Mouse (Mus musculus) forebrain, embryonic 11.5 days (tissue): ENCODE data around the gene Tnfrsf25. TPM values are rescaled to one million over a fixed set of nuclear protein-coding genes. Genes with fewer than 3 reads are reported as not detected.

Experiments
- ATAC-seq: fragments of 200-750 bp; cut with Nextera tagmentation; replicated peaks from 2 replicates; pipeline ENCODE4 v1.8.0; 2017; ENCODE audit warnings: moderate TSS enrichment; ENCODE audit not compliant: low FRiP score
- DNase-seq: peaks from one replicate; pipeline ENCODE4 v3.0.0-alpha.2; 2017; ENCODE audit warnings: low spot score
- H3K27ac ChIP-seq: fragments of 300-500 bp; sonication (generic); 2 replicates; pipeline ENCODE4 v1.5.1; 2014; ENCODE audit warnings: low read depth, low read length
- H3K27me3 ChIP-seq: fragments of 300-500 bp; sonication (generic); 2 replicates; pipeline ENCODE4 v1.6.1; 2014; ENCODE audit warnings: mild to moderate bottlenecking, low read length, mixed read lengths; ENCODE audit not compliant: control insufficient read depth, insufficient read depth
- H3K36me3 ChIP-seq: fragments of 300-500 bp; sonication (generic); 2 replicates; pipeline ENCODE4 v1.6.1; 2014; ENCODE audit warnings: mild to moderate bottlenecking, low read length, moderate library complexity, mixed read lengths; ENCODE audit not compliant: control insufficient read depth, insufficient read depth
- H3K4me1 ChIP-seq: fragments of 300-500 bp; sonication (generic); replicated peaks from 2 replicates; pipeline ENCODE4 v1.6.1; 2014; ENCODE audit warnings: low read length, mixed read lengths; ENCODE audit not compliant: control insufficient read depth, insufficient read depth
- H3K4me2 ChIP-seq: fragments of 300-500 bp; sonication (generic); 2 replicates; pipeline ENCODE4 v1.6.1; 2014; ENCODE audit warnings: low read depth, mild to moderate bottlenecking, low read length, moderate library complexity, mixed read lengths; ENCODE audit not compliant: severe bottlenecking
- H3K4me3 ChIP-seq: fragments of 300-500 bp; sonication (generic); 2 replicates; pipeline ENCODE4 v1.5.1; 2014; ENCODE audit warnings: low read depth, low read length
- H3K9ac ChIP-seq: fragments of 300-500 bp; sonication (generic); 2 replicates; pipeline ENCODE4 v1.6.1; 2014; ENCODE audit warnings: low read length
- H3K9me3 ChIP-seq: fragments of 300-500 bp; sonication (generic); 2 replicates; pipeline ENCODE4 v1.6.1; 2016; ENCODE audit warnings: low read length, mixed read lengths; ENCODE audit not compliant: control insufficient read depth
- WGBS: fragments of 180-500 bp; shearing (Covaris S2); extraction: QIAGEN DNeasy Blood & Tissue Kit; methylation state at CpG from one replicate; pipeline ENCODE4 v1.1.7; 2014; 5-methylcytosine and 5-hydroxymethylcytosine counted together
- polyA plus RNA-seq: library from polyadenylated mRNA; unstranded; fragments of >200 nt; fragmentation: Nextera tagmentation; extraction: Ambion mirVana; gene quantifications from 2 replicates; pipeline ENCODE4 v1.2.1, GENCODE M21; 2014

Gene Tnfrsf25
- polyA plus RNA-seq, 1 experiment from 2014 or later, result not detected

- peaks cover 4% of the 10 kb centered on the region; the same call in 1 of the 2 replicates for H3K4me1 ChIP-seq
- H3K27ac ChIP-seq, result no peak overlapping the region
- H3K4me2 ChIP-seq, result no peak overlapping the region
- WGBS, result 38% methylated on average over 6 of the region's 6 CpGs
- ATAC-seq (no peak), DNase-seq (no peak)
- H3K27me3 ChIP-seq, result no peaks in the 10 kb centered on the region
- no peaks in the 10 kb centered on the region for H3K36me3 ChIP-seq
- H3K9me3 ChIP-seq, result no peaks in the 10 kb centered on the region
- peak overlapping the region; percentile 8; the same call in 1 of the 2 replicates for H3K9ac ChIP-seq
- no peak overlapping the region for H3K4me3 ChIP-seq
Observed at GRCm38 (mm10) chr4:152096927-152097326, 18.8 kb upstream of the Tnfrsf25 start.

- Histone ChIP-seq H3K36me3 (no peaks in the 10 kb centered on the region), H3K27ac (no peak overlapping the region), H3K4me1 (peaks cover 4% of the 10 kb centered on the region; the same call in 1 of the 2 replicates), H3K27me3 (no peaks in the 10 kb centered on the region), H3K4me2 (no peak overlapping the region), H3K4me3 (no peak overlapping the region), H3K9me3 (no peaks in the 10 kb centered on the region), H3K9ac (no peak overlapping the region)
- WGBS, result 22% methylated on average over 11 of the region's 11 CpGs
- ATAC-seq, result no peak
- no peak for DNase-seq
Observed at GRCm38 (mm10) chr4:152097911-152098799, 17.6 kb upstream of the Tnfrsf25 start.

GRCm38 (mm10) chr4:152100541-152100940 is 15.2 kb upstream of the Tnfrsf25 start:
- H3K9ac ChIP-seq, result no peak overlapping the region
- peaks cover 4% of the 10 kb centered on the region; the same call in 1 of the 2 replicates for H3K4me1 ChIP-seq
- H3K27ac ChIP-seq, result no peak overlapping the region
- 79% methylated on average over 11 of the region's 11 CpGs for WGBS
- no peaks in the 10 kb centered on the region for H3K27me3 ChIP-seq
- no peaks in the 10 kb centered on the region for H3K9me3 ChIP-seq
- H3K4me2 ChIP-seq, result no peak overlapping the region
- DNase-seq, result no peak
- no peaks in the 10 kb centered on the region for H3K36me3 ChIP-seq
- no peak for ATAC-seq
- no peak overlapping the region for H3K4me3 ChIP-seq

DNA sequence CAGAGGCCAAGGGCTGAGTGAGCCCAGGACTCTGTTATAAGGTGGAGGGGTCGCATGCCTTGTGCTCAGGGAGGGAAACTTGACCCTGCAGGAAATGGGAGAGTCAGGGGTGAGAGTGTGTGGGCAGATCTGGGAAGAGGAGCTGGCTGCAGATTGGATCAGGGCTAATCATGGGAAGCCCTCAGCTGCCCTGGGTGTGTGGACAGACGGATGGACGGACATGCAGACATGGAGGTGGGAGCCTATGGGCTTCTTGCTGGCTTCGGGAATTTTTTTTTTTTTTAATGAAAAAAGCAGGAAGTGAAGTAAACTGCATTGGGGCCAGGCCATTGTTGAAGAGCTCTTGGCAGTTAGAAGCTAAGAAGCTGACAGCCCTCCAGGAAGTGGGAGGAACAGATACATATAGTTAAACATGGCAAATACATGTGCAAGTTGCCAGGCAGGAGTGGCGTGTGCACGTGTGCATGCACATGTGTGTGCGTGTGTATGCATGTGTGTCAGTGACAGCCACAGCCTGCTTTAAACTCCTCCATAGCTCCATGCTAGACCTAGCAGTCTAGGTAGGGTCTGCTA is 14.6 kb upstream of the Tnfrsf25 start:
- no peak overlapping the region for H3K27ac ChIP-seq
- no peaks in the 10 kb centered on the region for H3K27me3 ChIP-seq
- H3K4me2 ChIP-seq, result no peak overlapping the region
- no peak overlapping the region for H3K9ac ChIP-seq
- ATAC-seq, result no peak
- no peak overlapping the region for H3K4me3 ChIP-seq
- 74% methylated on average over 7 of the region's 7 CpGs for WGBS
- peaks cover 4% of the 10 kb centered on the region; the same call in 1 of the 2 replicates for H3K4me1 ChIP-seq
- H3K36me3 ChIP-seq, result no peaks in the 10 kb centered on the region
- no peaks in the 10 kb centered on the region for H3K9me3 ChIP-seq
- no peak for DNase-seq

DNA sequence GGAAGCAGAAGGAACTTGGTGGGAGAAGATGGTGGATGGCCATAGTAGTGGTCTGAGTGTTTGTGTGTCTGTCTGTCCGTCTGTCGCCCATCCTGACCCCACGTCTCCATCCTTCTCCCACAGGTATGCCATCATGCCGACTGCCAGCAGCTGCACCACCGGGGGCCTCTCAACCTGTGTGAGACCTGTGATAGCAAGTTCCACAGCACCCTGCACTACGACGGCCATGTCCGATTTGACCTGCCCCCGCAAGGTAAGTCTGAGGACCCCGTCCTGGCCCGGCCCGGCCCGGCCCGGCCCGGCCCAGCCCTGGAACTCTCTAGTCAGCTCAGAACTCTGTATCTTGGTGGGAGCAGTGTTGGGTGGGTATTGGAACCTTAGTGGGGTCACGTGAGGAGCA is 13.8 kb upstream of the Tnfrsf25 start:
- Histone ChIP-seq H3K4me1 (0 out of 2 replicates have a peak, but pooled peaks cover 3% of the 10 kb centered on the region), H3K4me2 (no peak overlapping the region), H3K9ac (no peak overlapping the region), H3K4me3 (no peak overlapping the region), H3K9me3 (no peaks in the 10 kb centered on the region), H3K27ac (no peak overlapping the region), H3K27me3 (no peaks in the 10 kb centered on the region), H3K36me3 (no peaks in the 10 kb centered on the region)
- 95% methylated on average over 16 of the region's 16 CpGs for WGBS
- no peak for DNase-seq
- ATAC-seq, result no peak

DNA sequence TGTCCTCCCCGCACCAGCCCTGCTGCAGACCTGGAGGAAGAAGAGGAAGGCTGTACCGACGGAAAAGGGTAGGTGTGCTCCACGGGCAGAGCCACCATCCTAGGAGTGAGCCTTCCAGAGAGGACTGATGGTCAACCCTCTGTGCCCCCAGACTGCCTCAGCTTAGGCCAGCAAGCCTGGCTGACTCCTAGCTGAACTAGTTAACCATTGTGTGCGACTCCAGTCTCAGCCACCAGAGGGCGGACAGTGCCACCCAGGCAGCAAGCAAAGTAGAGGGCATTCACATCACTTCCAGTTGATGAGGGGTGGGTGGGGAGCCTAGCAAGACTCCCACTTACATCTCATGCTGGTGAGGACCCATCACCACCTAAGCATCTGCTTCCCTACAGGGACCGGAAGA is 12.7 kb upstream of the Tnfrsf25 start:
- WGBS, result 36% methylated on average over 7 of the region's 7 CpGs

DNA sequence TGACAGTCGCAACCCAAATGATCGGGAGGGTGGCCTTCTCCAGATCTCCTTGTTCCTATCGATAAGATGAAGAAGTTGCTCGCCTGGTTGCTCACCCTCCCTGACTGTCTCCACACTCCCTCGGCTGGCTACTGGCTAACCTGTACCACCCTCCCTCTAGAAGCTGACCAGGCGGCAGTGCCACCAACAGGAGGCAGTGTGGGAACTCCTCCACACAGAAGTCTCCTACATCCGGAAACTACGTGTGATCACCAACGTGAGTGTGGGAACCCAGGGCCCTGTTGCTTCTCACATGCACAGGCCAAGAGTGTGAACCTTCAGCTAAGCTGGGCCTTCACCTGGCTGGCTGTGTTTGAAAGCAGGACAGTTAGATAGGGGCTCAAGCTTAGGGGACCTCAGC is 9.0 kb upstream of the Tnfrsf25 start:
- Histone ChIP-seq H3K9ac (no peak overlapping the region), H3K9me3 (no peaks in the 10 kb centered on the region), H3K27me3 (peaks cover 2% of the 10 kb centered on the region; the same call in 1 of the 2 replicates), H3K4me3 (no peak overlapping the region), H3K4me2 (0 out of 2 replicates have a peak overlapping the region, but pooled peaks have one; percentile 87), H3K36me3 (no peaks in the 10 kb centered on the region), H3K27ac (no peak overlapping the region), H3K4me1 (peaks cover 10% of the 10 kb centered on the region; the same call in 1 of the 2 replicates)
- 52% methylated on average over 9 of the region's 9 CpGs for WGBS
- DNase-seq, result no peak
- ATAC-seq, result 0 out of 2 replicates have a peak, but pooled peaks have one; percentile 9

More for the DNA sequence above, 12.7 kb upstream of the Tnfrsf25 start:
- Histone ChIP-seq H3K9ac (no peak overlapping the region), H3K4me1 (peaks cover 5% of the 10 kb centered on the region; the same call in 1 of the 2 replicates), H3K4me3 (no peak overlapping the region), H3K27me3 (peaks cover 2% of the 10 kb centered on the region; the same call in 1 of the 2 replicates), H3K27ac (no peak overlapping the region), H3K4me2 (no peak overlapping the region), H3K36me3 (no peaks in the 10 kb centered on the region), H3K9me3 (no peaks in the 10 kb centered on the region)
- peak; percentile 86 for DNase-seq
- no peak for ATAC-seq

- no peak overlapping the region for H3K27ac ChIP-seq
- H3K4me1 ChIP-seq, result peaks cover 10% of the 10 kb centered on the region; the same call in 1 of the 2 replicates
- peak overlapping the region; percentile 87 for H3K4me2 ChIP-seq
- H3K27me3 ChIP-seq, result peaks cover 2% of the 10 kb centered on the region; the same call in 1 of the 2 replicates
- DNase-seq, result peak; percentile 77
- H3K9ac ChIP-seq, result peak overlapping the region; percentile 58
- 2% methylated on average over 23 of the region's 24 CpGs for WGBS
- H3K36me3 ChIP-seq, result no peaks in the 10 kb centered on the region
- ATAC-seq, result peak; percentile 63
- H3K9me3 ChIP-seq, result no peaks in the 10 kb centered on the region
- peak overlapping the region; percentile 35 for H3K4me3 ChIP-seq
Observed at GRCm38 (mm10) chr4:152107493-152107892, 8.2 kb upstream of the Tnfrsf25 start.
